Mouse (Mus musculus): ENCODE measurements around the gene Kctd2. TPM values are rescaled to one million over a fixed set of nuclear protein-coding genes. Genes with fewer than 3 reads are reported as not detected.
"Not testable (repeated sequence)": the region's sequence is repeated elsewhere in the genome, so short reads cannot be mapped to it uniquely, and the experiment has no call there.

Kctd2 gene
- polyA plus RNA-seq, 1 experiment from 2014 or later = 18.1 TPM

- Histone ChIP-seq H3K4me1 (peaks cover 35% of the 10 kb centered on the region), H3K4me2 (replicated peaks) (peak overlapping the region; percentile 90; the same call in 1 of the 2 replicates)
- H3K9ac ChIP-seq; H3K27me3 ChIP-seq; H3K4me3 ChIP-seq (replicated peaks); ATAC-seq (ENCODE audit: insufficient number of reproducible peaks, low FRiP score, low TSS enrichment, low read depth); H3K36me3 ChIP-seq; H3K9me3 ChIP-seq (replicated peaks); H3K27ac ChIP-seq (replicated peaks): not testable (repeated sequence)
- WGBS = 82% methylated on average over 7 of the region's 7 CpGs
Observed at GRCm38 (mm10) chr11:115477388-115477787, 57.5 kb downstream of the Kctd2 start.

GRCm38 (mm10) chr11:115478296-115478938 lies 58.5 kb downstream of the Kctd2 start:
- WGBS = 89% methylated on average over 9 of the region's 9 CpGs
- ATAC-seq (ENCODE audit: insufficient number of reproducible peaks, low FRiP score, low TSS enrichment, low read depth) = no peak
- Histone ChIP-seq H3K4me1 (peaks cover 34% of the 10 kb centered on the region), H3K36me3 (peaks cover 5% of the 10 kb centered on the region; the same call in 1 of the 2 replicates), H3K9me3 (replicated peaks) (no peaks in the 10 kb centered on the region), H3K9ac (no peak overlapping the region), H3K4me3 (replicated peaks) (no peak overlapping the region), H3K27me3 (no peaks in the 10 kb centered on the region), H3K4me2 (replicated peaks) (no peak overlapping the region), H3K27ac (replicated peaks) (no peak overlapping the region)

Small RNA genes within 50 kb of the gene (microRNA-seq; reads per million reads assigned to microRNA genes)
- gene Mir3968 (ENCODE audit: borderline number of aligned reads) = 0.86 reads per million

Other genes with a start within 250 kb of the Kctd2 start
- 12.6 and 13.9 TPM in 2 replicates for gene Tmem104, start 232.6 kb upstream of the Kctd2 start, polyA plus RNA-seq (2015; fragmentation: Nextera tagmentation; extraction: Ambion mirVana)
- gene Nat9, start 232.3 kb upstream of the Kctd2 start, polyA plus RNA-seq (2015; fragmentation: Nextera tagmentation; extraction: Ambion mirVana) = 30.9 and 41.6 TPM in 2 replicates
- gene Grin2c, start 152.9 kb upstream of the Kctd2 start, polyA plus RNA-seq (2015; fragmentation: Nextera tagmentation; extraction: Ambion mirVana) = 0.05 TPM in 1 of 2 replicates, not detected in the other
- 16.0 and 17.0 TPM in 2 replicates for gene Fdxr, start 143.1 kb upstream of the Kctd2 start, polyA plus RNA-seq (2015; fragmentation: Nextera tagmentation; extraction: Ambion mirVana)
- 0.60 and 0.66 TPM in 2 replicates for gene Fads6, start 122.5 kb upstream of the Kctd2 start, polyA plus RNA-seq (2015; fragmentation: Nextera tagmentation; extraction: Ambion mirVana)
- 0.21 and 0.32 TPM in 2 replicates for gene Otop2, start 113.0 kb upstream of the Kctd2 start, polyA plus RNA-seq (2015; fragmentation: Nextera tagmentation; extraction: Ambion mirVana)
- 0.11 and 0.12 TPM in 2 replicates for gene Ush1g, start 98.1 kb upstream of the Kctd2 start, polyA plus RNA-seq (2015; fragmentation: Nextera tagmentation; extraction: Ambion mirVana)
- 0.24 and 0.35 TPM in 2 replicates for gene Otop3, start 85.4 kb upstream of the Kctd2 start, polyA plus RNA-seq (2015; fragmentation: Nextera tagmentation; extraction: Ambion mirVana)
- 8.9 and 9.6 TPM in 2 replicates for gene Hid1, start 52.4 kb upstream of the Kctd2 start, polyA plus RNA-seq (2015; fragmentation: Nextera tagmentation; extraction: Ambion mirVana)
- 13.7 and 13.8 TPM in 2 replicates for gene Cdr2l, start 38.2 kb upstream of the Kctd2 start, polyA plus RNA-seq (2015; fragmentation: Nextera tagmentation; extraction: Ambion mirVana)
- gene Mrpl58, start 16.4 kb upstream of the Kctd2 start, polyA plus RNA-seq (2015; fragmentation: Nextera tagmentation; extraction: Ambion mirVana) = 167 and 169 TPM in 2 replicates
- 815 and 841 TPM in 2 replicates for gene Atp5h, start 166 bp upstream of the Kctd2 start, polyA plus RNA-seq (2015; fragmentation: Nextera tagmentation; extraction: Ambion mirVana)
- not detected in 2 replicates for gene Trim80, start 20.4 kb downstream of the Kctd2 start, polyA plus RNA-seq (2015; fragmentation: Nextera tagmentation; extraction: Ambion mirVana)
- 0.22 and 0.36 TPM in 2 replicates for gene Slc16a5, start 42.3 kb downstream of the Kctd2 start, polyA plus RNA-seq (2015; fragmentation: Nextera tagmentation; extraction: Ambion mirVana)
- gene Armc7, start 55.5 kb downstream of the Kctd2 start, polyA plus RNA-seq (2015; fragmentation: Nextera tagmentation; extraction: Ambion mirVana) = 8.9 and 9.8 TPM in 2 replicates
- gene Nt5c, start 71.7 kb downstream of the Kctd2 start, polyA plus RNA-seq (2015; fragmentation: Nextera tagmentation; extraction: Ambion mirVana) = 87.5 and 88.1 TPM in 2 replicates
- 523 and 542 TPM in 2 replicates for gene Jpt1, start 94.3 kb downstream of the Kctd2 start, polyA plus RNA-seq (2015; fragmentation: Nextera tagmentation; extraction: Ambion mirVana)
- gene Sumo2, start 116.1 kb downstream of the Kctd2 start, polyA plus RNA-seq (2015; fragmentation: Nextera tagmentation; extraction: Ambion mirVana) = 826 and 846 TPM in 2 replicates
- gene Nup85, start 144.3 kb downstream of the Kctd2 start, polyA plus RNA-seq (2015; fragmentation: Nextera tagmentation; extraction: Ambion mirVana) = 144 and 156 TPM in 2 replicates
- 82.4 and 83.4 TPM in 2 replicates for gene Mrps7, start 183.8 kb downstream of the Kctd2 start, polyA plus RNA-seq (2015; fragmentation: Nextera tagmentation; extraction: Ambion mirVana)
- gene Gga3, start 183.9 kb downstream of the Kctd2 start, polyA plus RNA-seq (2015; fragmentation: Nextera tagmentation; extraction: Ambion mirVana) = 20.1 and 20.3 TPM in 2 replicates
- gene Mif4gd, start 192.8 kb downstream of the Kctd2 start, polyA plus RNA-seq (2015; fragmentation: Nextera tagmentation; extraction: Ambion mirVana) = 29.6 and 33.3 TPM in 2 replicates
- gene Slc25a19, start 208.2 kb downstream of the Kctd2 start, polyA plus RNA-seq (2015; fragmentation: Nextera tagmentation; extraction: Ambion mirVana) = 21.1 and 28.8 TPM in 2 replicates